Mouse (Mus musculus): ENCODE measurements around the gene 1190002N15Rik. TPM values are rescaled to one million over a fixed set of nuclear protein-coding genes. Genes with fewer than 3 reads are reported as not detected.

The 1190002N15Rik gene
- 4.1 and 7.5 TPM in 2 replicates for polyA plus RNA-seq (2012; rRNA removed)

- H3K36me3 ChIP-seq (ENCODE audit: control insufficient read depth, insufficient read depth, low read length), result no peaks in the 10 kb centered on the region
- H3K4me1 ChIP-seq (ENCODE audit: control insufficient read depth, insufficient read depth, insufficient read length), result peaks cover 3% of the 10 kb centered on the region; the same call in 1 of the 2 replicates
- peak; percentile 44; the same call in 1 of the 2 replicates for TF ChIP-seq POLR2A (IDR thresholded peaks at IDR 0.05; ENCODE audit: low read depth, low read length)
- TF ChIP-seq CTCF (IDR thresholded peaks at IDR 0.05; ENCODE audit: extremely low read depth, insufficient read depth, insufficient read length, insufficient replicate concordance), result no peak
- H3K27ac ChIP-seq (ENCODE audit: insufficient read depth, low read length), result peak within 1 kb of the TSS; percentile 98
- H3K4me3 ChIP-seq (ENCODE audit: extremely low read depth, insufficient read depth, insufficient read length), result peak within 1 kb of the TSS; percentile 97
- under 1% methylated on average over 70 of the region's 104 CpGs for WGBS
- DNase-seq (ENCODE audit: low read depth in 1 of 2, low spot score in 2 of 2), result peak; percentile 86 to 89
- H3K27me3 ChIP-seq (ENCODE audit: control insufficient read depth, insufficient read depth, low read length), result no peaks in the 10 kb centered on the region
These were observed at the start of gene 1190002N15Rik for GRCm38 (mm10) chr9:94537970-94538822. Gene 1190002N15Rik, minus strand, starts transcription at chr9:94538081.

GRCm38 (mm10) chr9:94582309-94582708, 44.4 kb upstream of the 1190002N15Rik start:
- Histone ChIP-seq H3K4me3 (ENCODE audit: extremely low read depth, insufficient read depth, insufficient read length) (no peak overlapping the region), H3K27ac (ENCODE audit: insufficient read depth, low read length) (no peak overlapping the region), H3K27me3 (ENCODE audit: control insufficient read depth, insufficient read depth, low read length) (no peaks in the 10 kb centered on the region), H3K4me1 (ENCODE audit: control insufficient read depth, insufficient read depth, insufficient read length) (no peaks in the 10 kb centered on the region), H3K36me3 (ENCODE audit: control insufficient read depth, insufficient read depth, low read length) (no peaks in the 10 kb centered on the region)
- TF ChIP-seq POLR2A (IDR thresholded peaks at IDR 0.05; ENCODE audit: low read depth, low read length) (no peak), CTCF (IDR thresholded peaks at IDR 0.05; ENCODE audit: extremely low read depth, insufficient read depth, insufficient read length, insufficient replicate concordance) (no peak)
- WGBS, result 83% methylated on average over 8 of the region's 8 CpGs
- no peak for DNase-seq (ENCODE audit: low read depth in 1 of 2, low spot score in 2 of 2)

DNA sequence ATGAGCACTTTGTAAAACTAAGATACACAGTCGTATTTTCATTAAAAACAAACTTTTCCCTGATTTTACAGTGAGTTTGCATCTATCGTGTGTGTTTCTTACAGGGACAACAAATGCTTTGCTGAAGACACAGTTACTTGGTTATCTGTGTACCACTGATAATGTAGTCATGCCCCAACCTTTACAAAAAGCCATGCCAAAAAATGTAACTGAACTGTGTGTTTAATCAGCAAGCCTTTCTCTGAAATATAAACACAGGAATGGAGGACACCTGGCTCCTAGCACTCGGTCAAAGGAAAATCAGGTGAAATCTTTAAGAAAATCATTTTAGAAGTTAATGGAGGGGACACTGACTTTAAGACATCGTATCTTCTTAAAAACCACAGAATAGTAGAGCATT, 43.8 kb upstream of the 1190002N15Rik start:
- Histone ChIP-seq H3K4me3 (ENCODE audit: extremely low read depth, insufficient read depth, insufficient read length) (no peak overlapping the region), H3K36me3 (ENCODE audit: control insufficient read depth, insufficient read depth, low read length) (no peaks in the 10 kb centered on the region), H3K4me1 (ENCODE audit: control insufficient read depth, insufficient read depth, insufficient read length) (no peaks in the 10 kb centered on the region), H3K27ac (ENCODE audit: insufficient read depth, low read length) (no peak overlapping the region), H3K27me3 (ENCODE audit: control insufficient read depth, insufficient read depth, low read length) (no peaks in the 10 kb centered on the region)
- 83% methylated on average over 4 of the region's 4 CpGs for WGBS
- TF ChIP-seq POLR2A (IDR thresholded peaks at IDR 0.05; ENCODE audit: low read depth, low read length) (no peak), CTCF (IDR thresholded peaks at IDR 0.05; ENCODE audit: extremely low read depth, insufficient read depth, insufficient read length, insufficient replicate concordance) (no peak)
- DNase-seq (ENCODE audit: low read depth in 1 of 2, low spot score in 2 of 2), result no peak

GRCm38 (mm10) chr9:94580071-94580737, 42.3 kb upstream of the 1190002N15Rik start:
- no peaks in the 10 kb centered on the region for H3K27me3 ChIP-seq (ENCODE audit: control insufficient read depth, insufficient read depth, low read length)
- no peak for DNase-seq (ENCODE audit: low read depth in 1 of 2, low spot score in 2 of 2)
- WGBS, result 89% methylated on average over 3 of the region's 3 CpGs
- H3K4me3 ChIP-seq (ENCODE audit: extremely low read depth, insufficient read depth, insufficient read length), result no peak overlapping the region
- H3K4me1 ChIP-seq (ENCODE audit: control insufficient read depth, insufficient read depth, insufficient read length), result no peaks in the 10 kb centered on the region
- TF ChIP-seq POLR2A (IDR thresholded peaks at IDR 0.05; ENCODE audit: low read depth, low read length) (no peak), CTCF (IDR thresholded peaks at IDR 0.05; ENCODE audit: extremely low read depth, insufficient read depth, insufficient read length, insufficient replicate concordance) (no peak)
- no peaks in the 10 kb centered on the region for H3K36me3 ChIP-seq (ENCODE audit: control insufficient read depth, insufficient read depth, low read length)
- H3K27ac ChIP-seq (ENCODE audit: insufficient read depth, low read length), result no peak overlapping the region

DNA sequence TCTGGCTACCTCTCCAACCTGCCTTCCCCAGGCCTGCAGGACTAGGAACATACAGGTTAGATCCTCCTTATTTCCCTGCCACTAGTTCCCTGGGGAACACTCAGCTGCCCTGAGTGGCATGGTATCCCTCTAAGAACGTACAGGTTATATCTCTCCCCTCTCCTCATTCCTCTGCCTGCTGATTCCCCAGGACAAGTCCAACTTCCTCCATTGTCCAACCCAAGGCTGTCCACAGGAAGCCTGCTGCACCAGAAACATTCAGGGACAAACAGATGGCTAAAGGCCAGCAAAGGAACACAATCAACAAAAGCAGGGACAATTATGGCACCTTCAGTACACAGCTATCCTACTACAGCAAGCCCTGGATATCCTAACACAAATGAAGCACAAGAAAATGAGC, 33.9 kb upstream of the 1190002N15Rik start:
- H3K27ac ChIP-seq (ENCODE audit: insufficient read depth, low read length), result no peak overlapping the region
- DNase-seq (ENCODE audit: low read depth in 1 of 2, low spot score in 2 of 2), result no peak
- WGBS, result 78% methylated on average over 1 of the region's 1 CpGs
- TF ChIP-seq POLR2A (IDR thresholded peaks at IDR 0.05; ENCODE audit: low read depth, low read length) (no peak), CTCF (IDR thresholded peaks at IDR 0.05; ENCODE audit: extremely low read depth, insufficient read depth, insufficient read length, insufficient replicate concordance) (no peak)
- H3K27me3 ChIP-seq (ENCODE audit: control insufficient read depth, insufficient read depth, low read length), result no peaks in the 10 kb centered on the region
- no peak overlapping the region for H3K4me3 ChIP-seq (ENCODE audit: extremely low read depth, insufficient read depth, insufficient read length)
- H3K36me3 ChIP-seq (ENCODE audit: control insufficient read depth, insufficient read depth, low read length), result no peaks in the 10 kb centered on the region
- peaks cover 2% of the 10 kb centered on the region for H3K4me1 ChIP-seq (ENCODE audit: control insufficient read depth, insufficient read depth, insufficient read length)

- no peak for DNase-seq (ENCODE audit: low read depth in 1 of 2, low spot score in 2 of 2)
- Histone ChIP-seq H3K4me1 (ENCODE audit: control insufficient read depth, insufficient read depth, insufficient read length) (peaks cover 2% of the 10 kb centered on the region), H3K4me3 (ENCODE audit: extremely low read depth, insufficient read depth, insufficient read length) (no peak overlapping the region), H3K27me3 (ENCODE audit: control insufficient read depth, insufficient read depth, low read length) (no peaks in the 10 kb centered on the region), H3K27ac (ENCODE audit: insufficient read depth, low read length) (no peak overlapping the region), H3K36me3 (ENCODE audit: control insufficient read depth, insufficient read depth, low read length) (no peaks in the 10 kb centered on the region)
- WGBS, result 70% methylated on average over 3 of the region's 3 CpGs
- no peak for TF ChIP-seq POLR2A (IDR thresholded peaks at IDR 0.05; ENCODE audit: low read depth, low read length)
- no peak for TF ChIP-seq CTCF (IDR thresholded peaks at IDR 0.05; ENCODE audit: extremely low read depth, insufficient read depth, insufficient read length, insufficient replicate concordance)
These were observed 30.5 kb upstream of the 1190002N15Rik start for GRCm38 (mm10) chr9:94568386-94568785.
